Mouse (Mus musculus): ENCODE measurements around the gene Bag6. TPM values are rescaled to one million over a fixed set of nuclear protein-coding genes. Genes with fewer than 3 reads are reported as not detected.

Bag6 gene
- polyA plus RNA-seq, 1 experiment = 202 TPM

- Histone ChIP-seq H3K27me3 (ENCODE audit: control insufficient read depth, insufficient read depth, insufficient read length) (no peaks in the 10 kb centered on the region), H3K36me3 (ENCODE audit: control insufficient read depth, insufficient read depth) (peaks cover 4% of the 10 kb centered on the region), H3K79me2 (ENCODE audit: control insufficient read depth, insufficient read depth) (no peaks in the 10 kb centered on the region), H3K79me3 (ENCODE audit: low read depth) (no peaks in the 10 kb centered on the region), H3K4me3 (ENCODE audit: insufficient read depth, poor library complexity, severe bottlenecking) (no peak overlapping the region), H3ac (ENCODE audit: control insufficient read depth, insufficient read length, low read depth) (peak overlapping the region; percentile 40)
- TF ChIP-seq CTCF (IDR thresholded peaks at IDR 0.05; ENCODE audit: control insufficient read depth, insufficient read depth, insufficient read length) (peak; percentile 41), MYOG (IDR thresholded peaks at IDR 0.05; ENCODE audit: control insufficient read depth, extremely low read depth, insufficient read length) (no peak)
These were observed 29.1 kb upstream of the Bag6 start for GRCm38 (mm10) chr17:35105740-35106389.

- Histone ChIP-seq H3K36me3 (ENCODE audit: control insufficient read depth, insufficient read depth) (no peaks in the 10 kb centered on the region), H3K4me3 (ENCODE audit: insufficient read depth, poor library complexity, severe bottlenecking) (no peak overlapping the region), H3ac (ENCODE audit: control insufficient read depth, insufficient read length, low read depth) (no peak overlapping the region), H3K79me3 (ENCODE audit: low read depth) (no peaks in the 10 kb centered on the region), H3K27me3 (ENCODE audit: control insufficient read depth, insufficient read depth, insufficient read length) (no peaks in the 10 kb centered on the region), H3K79me2 (ENCODE audit: control insufficient read depth, insufficient read depth) (no peaks in the 10 kb centered on the region)
- TF ChIP-seq MYOG (IDR thresholded peaks at IDR 0.05; ENCODE audit: control insufficient read depth, extremely low read depth, insufficient read length) (no peak), CEBPB (IDR thresholded peaks at IDR 0.05; ENCODE audit: low read depth) (no peak), MYOD1 (IDR thresholded peaks at IDR 0.05; ENCODE audit: control insufficient read depth, insufficient read length, low read depth) (no peak)
These were observed 28.5 kb upstream of the Bag6 start for GRCm38 (mm10) chr17:35106522-35106921.

- no peak within 1 kb of the TSS for H3ac ChIP-seq (ENCODE audit: control insufficient read depth, insufficient read length, low read depth)
- H3K36me3 ChIP-seq (ENCODE audit: control insufficient read depth, insufficient read depth) = no peaks in the 10 kb centered on the region
- no peak for TF ChIP-seq MYOD1 (IDR thresholded peaks at IDR 0.05; ENCODE audit: control insufficient read depth, insufficient read length, low read depth)
- no peak for TF ChIP-seq FOSL1 (IDR thresholded peaks at IDR 0.05; ENCODE audit: insufficient read depth, low read length, poor library complexity, severe bottlenecking)
- no peak for TF ChIP-seq CTCF (IDR thresholded peaks at IDR 0.05; ENCODE audit: control insufficient read depth, insufficient read depth, insufficient read length)
- no peak for TF ChIP-seq USF1 (IDR thresholded peaks at IDR 0.05; ENCODE audit: low read depth)
- TF ChIP-seq MYOG (IDR thresholded peaks at IDR 0.05; ENCODE audit: control insufficient read depth, extremely low read depth, insufficient read length) = no peak
- TF ChIP-seq MAX (IDR thresholded peaks at IDR 0.05) = no peak
- TF ChIP-seq CEBPB (IDR thresholded peaks at IDR 0.05; ENCODE audit: low read depth) = no peak
- H3K79me2 ChIP-seq (ENCODE audit: control insufficient read depth, insufficient read depth) = no peaks in the 10 kb centered on the region
- no peaks in the 10 kb centered on the region for H3K27me3 ChIP-seq (ENCODE audit: control insufficient read depth, insufficient read depth, insufficient read length)
- no peaks in the 10 kb centered on the region for H3K79me3 ChIP-seq (ENCODE audit: low read depth)
- H3K4me3 ChIP-seq (ENCODE audit: insufficient read depth, poor library complexity, severe bottlenecking) = no peak within 1 kb of the TSS
These were observed 26.9 kb upstream of the Bag6 start, which contains the start of gene Ly6g5c for GRCm38 (mm10) chr17:35108097-35108496. Ly6g5c (plus strand) TSS chr17:35108279.

- Histone ChIP-seq H3K27me3 (ENCODE audit: control insufficient read depth, insufficient read depth, insufficient read length) (no peaks in the 10 kb centered on the region), H3K79me3 (ENCODE audit: low read depth) (no peaks in the 10 kb centered on the region), H3K79me2 (ENCODE audit: control insufficient read depth, insufficient read depth) (no peaks in the 10 kb centered on the region), H3ac (ENCODE audit: control insufficient read depth, insufficient read length, low read depth) (no peak overlapping the region), H3K4me3 (ENCODE audit: insufficient read depth, poor library complexity, severe bottlenecking) (no peak overlapping the region), H3K36me3 (ENCODE audit: control insufficient read depth, insufficient read depth) (peaks cover 23% of the 10 kb centered on the region)
- TF ChIP-seq MYOG (IDR thresholded peaks at IDR 0.05; ENCODE audit: control insufficient read depth, extremely low read depth, insufficient read length) (no peak), CEBPB (IDR thresholded peaks at IDR 0.05; ENCODE audit: low read depth) (no peak), MAX (IDR thresholded peaks at IDR 0.05) (no peak), FOSL1 (IDR thresholded peaks at IDR 0.05; ENCODE audit: insufficient read depth, low read length, poor library complexity, severe bottlenecking) (no peak), MYOD1 (IDR thresholded peaks at IDR 0.05; ENCODE audit: control insufficient read depth, insufficient read length, low read depth) (no peak), CTCF (IDR thresholded peaks at IDR 0.05; ENCODE audit: control insufficient read depth, insufficient read depth, insufficient read length) (no peak), USF1 (IDR thresholded peaks at IDR 0.05; ENCODE audit: low read depth) (no peak)
These were observed 23.2 kb upstream of the Bag6 start for GRCm38 (mm10) chr17:35111774-35112173.

- no peak within 1 kb of the TSS for H3ac ChIP-seq (ENCODE audit: control insufficient read depth, insufficient read length, low read depth)
- peaks cover 49% of the 10 kb centered on the region for H3K36me3 ChIP-seq (ENCODE audit: control insufficient read depth, insufficient read depth)
- H3K79me3 ChIP-seq (ENCODE audit: low read depth) = peaks cover 9% of the 10 kb centered on the region
- H3K4me3 ChIP-seq (ENCODE audit: insufficient read depth, poor library complexity, severe bottlenecking) = no peak within 1 kb of the TSS
- TF ChIP-seq FOSL1 (IDR thresholded peaks at IDR 0.05; ENCODE audit: insufficient read depth, low read length, poor library complexity, severe bottlenecking) = no peak
- no peak for TF ChIP-seq MAX (IDR thresholded peaks at IDR 0.05)
- TF ChIP-seq CTCF (IDR thresholded peaks at IDR 0.05; ENCODE audit: control insufficient read depth, insufficient read depth, insufficient read length) = no peak
- TF ChIP-seq CEBPB (IDR thresholded peaks at IDR 0.05; ENCODE audit: low read depth) = no peak
- no peak for TF ChIP-seq USF1 (IDR thresholded peaks at IDR 0.05; ENCODE audit: low read depth)
- no peak for TF ChIP-seq MYOG (IDR thresholded peaks at IDR 0.05; ENCODE audit: control insufficient read depth, extremely low read depth, insufficient read length)
- no peak for TF ChIP-seq MYOD1 (IDR thresholded peaks at IDR 0.05; ENCODE audit: control insufficient read depth, insufficient read length, low read depth)
- H3K27me3 ChIP-seq (ENCODE audit: control insufficient read depth, insufficient read depth, insufficient read length) = no peaks in the 10 kb centered on the region
- H3K79me2 ChIP-seq (ENCODE audit: control insufficient read depth, insufficient read depth) = peaks cover 20% of the 10 kb centered on the region
These were observed 19.6 kb upstream of the Bag6 start, which contains the start of gene Ly6g5b for GRCm38 (mm10) chr17:35115046-35116019. Ly6g5b (minus strand) TSS chr17:35115428.
